ENCODE assay signal across 9 mouse cellular contexts in the genomic region with DNA sequence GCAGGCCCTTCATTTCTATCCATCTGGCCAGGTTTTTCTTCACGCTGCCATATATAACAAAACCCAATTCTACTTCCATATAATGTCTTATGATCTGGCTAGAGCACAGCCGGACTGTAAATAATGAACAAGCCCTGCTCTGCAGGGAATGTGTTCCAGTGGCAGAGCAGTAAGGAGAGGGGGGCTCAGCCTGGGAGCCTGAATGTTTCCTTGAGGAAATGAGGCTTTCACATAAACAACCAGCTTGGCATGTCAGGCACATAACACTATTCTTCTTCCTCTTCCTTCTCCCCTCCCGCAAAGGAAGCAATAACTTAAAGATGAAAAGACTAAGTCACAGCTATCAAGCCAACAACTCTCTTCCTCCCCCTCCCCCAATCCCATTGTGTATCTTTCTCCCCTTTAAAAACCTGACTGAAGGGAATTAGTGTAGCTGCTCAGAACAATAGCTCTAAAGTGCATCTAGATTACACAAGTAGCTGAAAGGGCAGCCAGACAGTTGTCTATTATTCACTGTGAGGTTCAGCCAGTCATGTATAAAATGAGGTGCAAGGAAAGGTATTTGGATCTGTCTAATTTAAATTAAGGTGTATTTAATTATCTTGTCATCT. TPM values are rescaled to one million over a fixed set of nuclear protein-coding genes. Genes with fewer than 3 reads are reported as not detected.
DNase-seq lines count a peak whose midpoint lies in the region; ATAC-seq and TF ChIP-seq lines count a peak whose summit lies in the region.
"Had no signal": no experiment of that assay in that cellular context is flagged by ENCODE, and none has a peak within 500 bp of the region (broad histone marks: within the 10 kb centered on the region; RNA-seq: fewer than 3 reads in every experiment).

No protein-coding gene starts in this region.

- 0 out of 2 replicates have a peak overlapping the region, but pooled peaks have one; percentile 23 for H3K27ac ChIP-seq in embryonic facial prominence, embryonic 12.5 days
- no peak overlapping the region for H3K27ac ChIP-seq in embryonic facial prominence, embryonic 10.5 days (replicated peaks)
- H3K27ac ChIP-seq in midbrain, embryonic 10.5 days (replicated peaks): 0 out of 2 replicates have a peak overlapping the region, but pooled peaks have one; percentile 23
- H3K27ac ChIP-seq in midbrain, embryonic 16.5 days (ENCODE audit: low read length): no peak overlapping the region
- H3K27ac ChIP-seq in kidney, embryonic 15.5 days: peak overlapping the region; percentile 28
- H3K27ac ChIP-seq in small intestine, adult 2 months (ENCODE audit: insufficient read depth, low read depth, low read length): peak overlapping the region; percentile 88
- H3K27ac ChIP-seq: macrophage had no signal

- TF ChIP-seq POLR2A in small intestine, adult 2 months (IDR thresholded peaks at IDR 0.05; ENCODE audit: low read depth, low read length): no peak

- WGBS in embryonic facial prominence, embryonic 12.5 days: 65% methylated on average over 3 of the region's 3 CpGs
- 66% methylated on average over 3 of the region's 3 CpGs for WGBS in embryonic facial prominence, embryonic 10.5 days
- WGBS in midbrain, embryonic 10.5 days: 62% methylated on average over 3 of the region's 3 CpGs
- 36% methylated on average over 3 of the region's 3 CpGs for WGBS in midbrain, embryonic 16.5 days
- WGBS in kidney, embryonic 15.5 days: 29% methylated on average over 3 of the region's 3 CpGs
- WGBS in small intestine, adult 2 months: 24% methylated on average over 3 of the region's 3 CpGs

- H3K27me3 ChIP-seq in embryonic facial prominence, embryonic 12.5 days: no peaks in the 10 kb centered on the region
- no peaks in the 10 kb centered on the region for H3K27me3 ChIP-seq in embryonic facial prominence, embryonic 10.5 days (replicated peaks; ENCODE audit: low read depth, poor library complexity, severe bottlenecking)
- no peaks in the 10 kb centered on the region for H3K27me3 ChIP-seq in midbrain, embryonic 10.5 days (ENCODE audit: low read depth, poor library complexity, severe bottlenecking)
- no peaks in the 10 kb centered on the region for H3K27me3 ChIP-seq in midbrain, embryonic 16.5 days (ENCODE audit: control insufficient read depth, insufficient read depth, low read depth, low read length)
- no peaks in the 10 kb centered on the region for H3K27me3 ChIP-seq in kidney, embryonic 15.5 days
- H3K27me3 ChIP-seq in small intestine, adult 2 months (ENCODE audit: control insufficient read depth, insufficient read depth, low read length): no peaks in the 10 kb centered on the region

- no peak overlapping the region for H3K4me3 ChIP-seq in embryonic facial prominence, embryonic 12.5 days
- H3K4me3 ChIP-seq in embryonic facial prominence, embryonic 10.5 days: no peak overlapping the region
- no peak overlapping the region for H3K4me3 ChIP-seq in midbrain, embryonic 10.5 days
- H3K4me3 ChIP-seq in midbrain, embryonic 16.5 days (ENCODE audit: low read depth, low read length): no peak overlapping the region
- H3K4me3 ChIP-seq in kidney, embryonic 15.5 days (replicated peaks): no peak overlapping the region
- no peak overlapping the region for H3K4me3 ChIP-seq in small intestine, adult 2 months (ENCODE audit: low read depth, low read length)

- ATAC-seq in embryonic facial prominence, embryonic 12.5 days (ENCODE audit: insufficient number of reproducible peaks, insufficient read depth, low FRiP score, low TSS enrichment): no peak
- no peak for ATAC-seq in midbrain, embryonic 16.5 days
- ATAC-seq in kidney, embryonic 15.5 days (replicated peaks; ENCODE audit: low FRiP score): no peak; the same call in 1 of the 2 replicates

- H3K9me3 ChIP-seq in embryonic facial prominence, embryonic 12.5 days: no peaks in the 10 kb centered on the region
- 0 out of 2 replicates have a peak, but pooled peaks cover 3% of the 10 kb centered on the region for H3K9me3 ChIP-seq in embryonic facial prominence, embryonic 10.5 days
- H3K9me3 ChIP-seq in midbrain, embryonic 10.5 days (replicated peaks): peaks cover 11% of the 10 kb centered on the region; the same call in 1 of the 2 replicates
- no peaks in the 10 kb centered on the region for H3K9me3 ChIP-seq in midbrain, embryonic 16.5 days (replicated peaks; ENCODE audit: control insufficient read depth, low read length, poor library complexity, severe bottlenecking)
- no peaks in the 10 kb centered on the region for H3K9me3 ChIP-seq in kidney, embryonic 15.5 days (replicated peaks)

- H3K9ac ChIP-seq in embryonic facial prominence, embryonic 12.5 days: no peak overlapping the region
- H3K9ac ChIP-seq in midbrain, embryonic 16.5 days (ENCODE audit: low read depth, low read length): no peak overlapping the region
- no peak overlapping the region for H3K9ac ChIP-seq in kidney, embryonic 15.5 days

- no peak overlapping the region for H3K4me2 ChIP-seq in embryonic facial prominence, embryonic 12.5 days (replicated peaks)
- H3K4me2 ChIP-seq in midbrain, embryonic 16.5 days (ENCODE audit: low read length): no peak overlapping the region
- H3K4me2 ChIP-seq in kidney, embryonic 15.5 days: peak overlapping the region; percentile 31; the same call in 1 of the 2 replicates

- no peak for DNase-seq in embryonic facial prominence, embryonic 10.5 days (ENCODE audit: low spot score)
- DNase-seq in midbrain, embryonic 10.5 days (ENCODE audit: low spot score): no peak
- no peak for DNase-seq in frontal cortex, postnatal 25 days (ENCODE audit: low spot score in 2 of 2)
- no peak for DNase-seq in adrenal gland, postnatal 36 days

- H3K4me1 ChIP-seq in embryonic facial prominence, embryonic 12.5 days: peaks cover 7% of the 10 kb centered on the region
- H3K4me1 ChIP-seq in embryonic facial prominence, embryonic 10.5 days: peaks cover 9% of the 10 kb centered on the region
- H3K4me1 ChIP-seq in midbrain, embryonic 10.5 days: peaks cover 11% of the 10 kb centered on the region
- H3K4me1 ChIP-seq in midbrain, embryonic 16.5 days (ENCODE audit: control insufficient read depth, insufficient read depth, low read length): 0 out of 2 replicates have a peak, but pooled peaks cover 4% of the 10 kb centered on the region
- peaks cover 12% of the 10 kb centered on the region for H3K4me1 ChIP-seq in kidney, embryonic 15.5 days
- H3K4me1 ChIP-seq in small intestine, adult 2 months (ENCODE audit: control insufficient read depth, insufficient read depth, insufficient read length, low read length): peaks cover 21% of the 10 kb centered on the region

- TF ChIP-seq CTCF in small intestine, adult 2 months (IDR thresholded peaks at IDR 0.05; ENCODE audit: extremely low read depth, insufficient read length, insufficient replicate concordance, low read depth, low read length): no peak

- H3K36me3 ChIP-seq in embryonic facial prominence, embryonic 12.5 days: no peaks in the 10 kb centered on the region
- peaks cover 45% of the 10 kb centered on the region for H3K36me3 ChIP-seq in embryonic facial prominence, embryonic 10.5 days (replicated peaks)
- peaks cover 54% of the 10 kb centered on the region for H3K36me3 ChIP-seq in midbrain, embryonic 10.5 days
- H3K36me3 ChIP-seq in midbrain, embryonic 16.5 days (ENCODE audit: control insufficient read depth, insufficient read depth, low read length): no peaks in the 10 kb centered on the region
- peaks cover 3% of the 10 kb centered on the region; the same call in 1 of the 2 replicates for H3K36me3 ChIP-seq in kidney, embryonic 15.5 days
- H3K36me3 ChIP-seq in small intestine, adult 2 months (ENCODE audit: control insufficient read depth, insufficient read depth, low read length): 0 out of 2 replicates have a peak, but pooled peaks cover 4% of the 10 kb centered on the region

RNA-seq across cellular contexts. Expression of gene Gpsm2, which starts 8.9 kb away (rescaled TPM):
- polyA plus RNA-seq in embryonic facial prominence, embryonic 12.5 days (2016; fragmentation: Nextera tagmentation; extraction: Ambion mirVana): 77.0 and 82.5 TPM in 2 replicates
- polyA plus RNA-seq in embryonic facial prominence, embryonic 10.5 days (2016; fragmentation: Nextera tagmentation; extraction: Ambion mirVana): 76.0 and 80.2 TPM in 2 replicates
- polyA plus RNA-seq in midbrain, embryonic 10.5 days (2016; fragmentation: Nextera tagmentation; extraction: Ambion mirVana): 90.8 and 100 TPM in 2 replicates
- polyA plus RNA-seq in midbrain, embryonic 16.5 days (2015; fragmentation: Nextera tagmentation; extraction: Ambion mirVana): 16.6 and 19.4 TPM in 2 replicates
- polyA plus RNA-seq in kidney, embryonic 15.5 days (2015; fragmentation: Nextera tagmentation; extraction: Ambion mirVana): 43.3 and 45.1 TPM in 2 replicates
- 4.6 and 8.7 TPM in 2 replicates for polyA plus RNA-seq in small intestine, adult 2 months (2012; rRNA removed)
- total RNA-seq in adrenal gland, postnatal 36 days (2021): 1 to 10 TPM; 3.3 to 3.6 TPM

RNA-seq across cellular contexts. Expression of gene Aknad1, which starts 26.3 kb away (rescaled TPM):
- polyA plus RNA-seq in embryonic facial prominence, embryonic 12.5 days (2016; fragmentation: Nextera tagmentation; extraction: Ambion mirVana): 0.36 and 0.51 TPM in 2 replicates
- 0.06 TPM in 1 of 2 replicates, not detected in the other for polyA plus RNA-seq in embryonic facial prominence, embryonic 10.5 days (2016; fragmentation: Nextera tagmentation; extraction: Ambion mirVana)
- not detected in 2 replicates for polyA plus RNA-seq in midbrain, embryonic 10.5 days (2016; fragmentation: Nextera tagmentation; extraction: Ambion mirVana)
- not detected in 2 replicates for polyA plus RNA-seq in midbrain, embryonic 16.5 days (2015; fragmentation: Nextera tagmentation; extraction: Ambion mirVana)
- polyA plus RNA-seq in kidney, embryonic 15.5 days (2015; fragmentation: Nextera tagmentation; extraction: Ambion mirVana): 0.05 and 0.10 TPM in 2 replicates
- polyA plus RNA-seq in small intestine, adult 2 months (2012; rRNA removed): not detected in 2 replicates
- not detected for total RNA-seq in adrenal gland, postnatal 36 days (2021)
- polyA plus RNA-seq: macrophage had no signal

RNA-seq across cellular contexts. Expression of gene Clcc1, which starts 59.5 kb away (rescaled TPM):
- polyA plus RNA-seq in embryonic facial prominence, embryonic 12.5 days (2016; fragmentation: Nextera tagmentation; extraction: Ambion mirVana): 74.8 and 77.2 TPM in 2 replicates
- polyA plus RNA-seq in embryonic facial prominence, embryonic 10.5 days (2016; fragmentation: Nextera tagmentation; extraction: Ambion mirVana): 66.6 and 68.2 TPM in 2 replicates
- polyA plus RNA-seq in midbrain, embryonic 10.5 days (2016; fragmentation: Nextera tagmentation; extraction: Ambion mirVana): 77.5 and 78.8 TPM in 2 replicates
- polyA plus RNA-seq in midbrain, embryonic 16.5 days (2015; fragmentation: Nextera tagmentation; extraction: Ambion mirVana): 41.4 and 43.4 TPM in 2 replicates
- 66.9 and 69.4 TPM in 2 replicates for polyA plus RNA-seq in kidney, embryonic 15.5 days (2015; fragmentation: Nextera tagmentation; extraction: Ambion mirVana)
- polyA plus RNA-seq in small intestine, adult 2 months (2012; rRNA removed): 7.3 and 17.7 TPM in 2 replicates
- 10 to 100 TPM; 35.9 to 41.7 TPM for total RNA-seq in adrenal gland, postnatal 36 days (2021)

Comparison
In these comparisons a context has a peak if more than half of its experiments do, and no peak if none do; other contexts are left out.
1. H3K27ac ChIP-seq: peak in embryonic facial prominence, embryonic 12.5 days (single experiment), midbrain, embryonic 10.5 days (single experiment), kidney, embryonic 15.5 days (single experiment) and small intestine, adult 2 months (single experiment); none in embryonic facial prominence, embryonic 10.5 days (single experiment) and midbrain, embryonic 16.5 days (single experiment).